Comparison of ENCODE assay signal across 28 mouse cellular contexts in the genomic region with DNA sequence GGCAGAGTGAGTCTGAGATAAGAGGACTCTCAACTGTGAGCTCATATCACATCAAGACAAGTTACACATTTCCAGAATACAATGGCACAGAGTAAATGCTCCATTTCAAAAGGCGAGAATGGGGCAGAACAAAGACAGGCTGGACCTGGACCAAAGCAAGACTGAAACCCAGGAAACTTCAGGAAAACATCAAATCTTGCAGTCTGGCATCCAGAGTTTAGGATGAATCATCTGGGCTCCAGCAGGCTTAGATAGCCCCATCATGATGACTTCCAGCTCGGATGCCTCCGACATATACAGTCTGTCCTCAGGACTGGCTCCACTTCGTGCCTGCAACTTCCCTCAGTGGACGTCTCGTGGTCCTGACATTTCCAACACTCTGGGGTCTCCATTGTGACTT.
"Had no signal": no experiment of that assay in that cellular context is flagged by ENCODE, and none has a peak within 500 bp of the region (broad histone marks: within the 10 kb centered on the region; RNA-seq: fewer than 3 reads in every experiment).

No protein-coding gene starts in this region.

- ATAC-seq: forebrain, embryonic 13.5 days; forebrain, embryonic 14.5 days; forebrain, embryonic 15.5 days; forebrain, embryonic 16.5 days; forebrain, postnatal 0 days had no signal

- H3K4me1 ChIP-seq: forebrain, embryonic 12.5 days; forebrain, embryonic 13.5 days; forebrain, embryonic 15.5 days had no signal

- H3K9ac ChIP-seq: embryonic facial prominence, embryonic 12.5 days; embryonic facial prominence, embryonic 13.5 days; embryonic facial prominence, embryonic 15.5 days; forebrain, embryonic 12.5 days; forebrain, embryonic 13.5 days; forebrain, embryonic 15.5 days; forebrain, postnatal 0 days had no signal

- H3K4me3 ChIP-seq: embryonic facial prominence, embryonic 10.5 days; embryonic facial prominence, embryonic 12.5 days; embryonic facial prominence, embryonic 13.5 days; embryonic facial prominence, embryonic 15.5 days; erythroblast, embryonic 14.5 days; forebrain, embryonic 10.5 days; forebrain, embryonic 12.5 days; forebrain, embryonic 13.5 days; forebrain, embryonic 15.5 days; gastrocnemius, adult 2 months; heart, adult 2 months had no signal

- H3K36me3 ChIP-seq: embryonic facial prominence, embryonic 10.5 days; embryonic facial prominence, embryonic 12.5 days; embryonic facial prominence, embryonic 13.5 days; embryonic facial prominence, embryonic 15.5 days; forebrain, embryonic 10.5 days; forebrain, embryonic 12.5 days; forebrain, embryonic 15.5 days had no signal

- DNase-seq: cerebellum, adult 2 months; cerebellum, adult 8-10 months; cerebellum, adult 9-10 months; cerebellum, adult 9-11 months; cerebellum, postnatal 10 days; cerebellum, postnatal 14 days; cerebellum, postnatal 25 days; cerebellum, postnatal 36 days; embryo, embryonic 11 days; forebrain, postnatal 0 days; gastrocnemius, adult 2 months; gastrocnemius, postnatal 10 days; gastrocnemius, postnatal 14 days; gastrocnemius, postnatal 25 days; gastrocnemius, postnatal 36 days; heart, adult 18-20 months; heart, adult 2 months had no signal

- H3K9me3 ChIP-seq: embryonic facial prominence, embryonic 10.5 days; embryonic facial prominence, embryonic 12.5 days; embryonic facial prominence, embryonic 13.5 days; embryonic facial prominence, embryonic 15.5 days; forebrain, embryonic 10.5 days; forebrain, embryonic 12.5 days; forebrain, embryonic 13.5 days; forebrain, embryonic 15.5 days had no signal

- H3K27ac ChIP-seq: embryonic facial prominence, embryonic 10.5 days; embryonic facial prominence, embryonic 12.5 days; embryonic facial prominence, embryonic 13.5 days; embryonic facial prominence, embryonic 15.5 days; forebrain, embryonic 10.5 days; forebrain, embryonic 12.5 days; forebrain, embryonic 13.5 days; forebrain, embryonic 15.5 days; gastrocnemius, adult 2 months; heart, adult 2 months had no signal

- H3K27me3 ChIP-seq: embryonic facial prominence, embryonic 12.5 days; embryonic facial prominence, embryonic 13.5 days; embryonic facial prominence, embryonic 15.5 days; forebrain, embryonic 12.5 days; forebrain, embryonic 13.5 days; forebrain, embryonic 15.5 days had no signal

- H3K4me2 ChIP-seq: embryonic facial prominence, embryonic 12.5 days; embryonic facial prominence, embryonic 13.5 days; embryonic facial prominence, embryonic 15.5 days; forebrain, embryonic 12.5 days; forebrain, embryonic 13.5 days; forebrain, embryonic 15.5 days had no signal
